Mouse (Mus musculus) ES-E14 (cell line): ENCODE measurements around the gene Chat.

Experiments used
- CHD2 ChIP-seq: IDR thresholded peaks from 2 replicates; pipeline ENCODE4 v1.6.1; 2014; ENCODE audit warnings: mild to moderate bottlenecking, low read depth, low read length, inconsistent platforms
- HCFC1 ChIP-seq: IDR thresholded peaks from 2 replicates; pipeline ENCODE4 v1.6.1; 2012; ENCODE audit warnings: low read length, inconsistent platforms, borderline replicate concordance; ENCODE audit not compliant: insufficient read depth

GRCm38 (mm10) chr14:32381066-32381465 is 84.7 kb downstream of the Chat start:
- no peak for TF ChIP-seq CHD2
- TF ChIP-seq HCFC1, result no peak
